Mouse (Mus musculus) neural tube, postnatal 0 days (tissue): ENCODE measurements around the gene Adam3. TPM values are rescaled to one million over a fixed set of nuclear protein-coding genes. Genes with fewer than 3 reads are reported as not detected.

Experiments used
- polyA plus RNA-seq: library from polyadenylated mRNA; unstranded; fragments of >200 nt; fragmentation: Nextera tagmentation; extraction: Ambion mirVana; gene quantifications from 2 replicates; pipeline ENCODE4 v1.2.1, GENCODE M21; 2015

The Adam3 gene
- 0.66 TPM in 1 of 2 replicates, not detected in the other for polyA plus RNA-seq

DNA sequence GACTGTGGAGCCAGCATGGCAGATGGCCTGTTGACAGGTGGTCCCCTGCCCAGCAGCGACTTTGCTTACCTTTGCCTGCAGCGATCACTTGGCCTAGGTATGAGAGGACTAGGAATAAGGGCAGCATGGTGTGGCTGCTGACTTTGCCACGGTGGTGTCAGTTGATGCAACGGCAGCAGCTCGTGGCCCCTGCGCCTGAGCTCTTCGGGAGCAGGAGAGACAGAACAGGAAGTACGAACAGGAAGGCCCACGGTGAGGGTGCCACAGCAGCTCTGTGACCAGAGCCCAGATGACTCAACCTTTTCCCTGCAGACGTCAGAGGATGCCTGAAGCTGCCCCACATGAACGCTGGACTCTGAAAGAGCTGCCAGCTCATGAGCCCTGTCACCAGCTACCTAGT lies at the start of gene Adam3:
Adam3 (minus strand) TSS at position 223 of the 400 bp plus-strand sequence.

Other genes with a start within 250 kb of the Adam3 start
- 0.31 and 0.54 TPM in 2 replicates for gene Adam5, start 98.5 kb upstream of the Adam3 start, polyA plus RNA-seq